ENCODE assay signal across 23 mouse cellular contexts in the genomic region with DNA sequence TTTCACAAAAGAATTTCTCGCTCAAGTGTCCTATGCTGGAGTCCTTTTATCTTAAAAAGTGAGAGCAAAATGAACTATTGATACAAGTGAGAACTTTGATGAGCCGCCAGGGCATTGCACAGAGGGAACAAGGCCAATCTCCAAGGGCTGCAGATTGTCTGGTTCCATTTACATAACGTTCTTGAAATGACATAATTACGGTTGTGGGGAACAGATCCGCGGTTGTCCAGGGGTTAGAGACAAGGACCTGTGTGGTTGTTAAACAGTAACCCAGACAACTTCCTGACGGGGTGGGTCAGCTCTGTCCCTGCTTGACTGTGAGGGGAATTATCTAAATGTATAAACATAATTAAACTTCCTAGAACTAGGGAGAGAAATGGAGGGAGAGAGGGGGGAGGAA.
A peak's percentile ranks its signal among the peaks of the same experiment; 100 is the strongest.
DNase-seq lines count a peak whose midpoint lies in the region; ATAC-seq and TF ChIP-seq lines count a peak whose summit lies in the region.
"Had no signal": no experiment of that assay in that cellular context is flagged by ENCODE, and none has a peak within 500 bp of the region (broad histone marks: within the 10 kb centered on the region; RNA-seq: fewer than 3 reads in every experiment).

No protein-coding gene starts in this region.

- WGBS in lung, postnatal 0 days: 17% methylated on average over 7 of the region's 7 CpGs
- 7% methylated on average over 7 of the region's 7 CpGs for WGBS in large intestine, adult 2 months

- no peaks in the 10 kb centered on the region for H3K36me3 ChIP-seq in lung, postnatal 0 days (ENCODE audit: insufficient read depth, low read length)
- H3K36me3 ChIP-seq: forebrain, embryonic 10.5 days; kidney, embryonic 15.5 days; limb, embryonic 10.5 days; midbrain, embryonic 12.5 days had no signal

- H3K27ac ChIP-seq in lung, postnatal 0 days (ENCODE audit: low read length): no peak overlapping the region
- H3K27ac ChIP-seq: forebrain, embryonic 10.5 days; hindbrain, embryonic 14.5 days; kidney, embryonic 15.5 days; limb, embryonic 10.5 days; midbrain, embryonic 12.5 days had no signal

- TF ChIP-seq CTCF in lung, postnatal 0 days (IDR thresholded peaks at IDR 0.05): no peak

- H3K4me1 ChIP-seq in lung, postnatal 0 days (ENCODE audit: insufficient read depth, low read depth, low read length): no peaks in the 10 kb centered on the region
- H3K4me1 ChIP-seq: forebrain, embryonic 10.5 days; kidney, embryonic 15.5 days; midbrain, embryonic 12.5 days had no signal

- no peak for ATAC-seq in lung, postnatal 0 days
- ATAC-seq: CD4-positive, CD25-positive, alpha-beta regulatory T cell, adult 4 months; inflammation-experienced regulatory T-cells, adult 6 months; liver, postnatal 0 days; Patski had no signal

- H3K9ac ChIP-seq in lung, postnatal 0 days (replicated peaks; ENCODE audit: low read depth): no peak overlapping the region
- H3K9ac ChIP-seq: hindbrain, embryonic 14.5 days; kidney, embryonic 15.5 days; liver, postnatal 0 days; midbrain, embryonic 12.5 days had no signal

- H3K4me3 ChIP-seq in lung, postnatal 0 days (ENCODE audit: low read depth, low read length): no peak overlapping the region
- H3K4me3 ChIP-seq: forebrain, embryonic 10.5 days; kidney, embryonic 15.5 days; limb, embryonic 10.5 days; midbrain, embryonic 12.5 days had no signal

- no peaks in the 10 kb centered on the region for H3K9me3 ChIP-seq in lung, postnatal 0 days (ENCODE audit: low read length)
- H3K9me3 ChIP-seq: kidney, embryonic 15.5 days; limb, embryonic 10.5 days; midbrain, embryonic 12.5 days had no signal

- intact Hi-C loops in heart, postnatal 36 days (cut with DNase I): no loop called here

- no peaks in the 10 kb centered on the region for H3K27me3 ChIP-seq in lung, postnatal 0 days (replicated peaks; ENCODE audit: insufficient read depth, low read length)
- H3K27me3 ChIP-seq: kidney, embryonic 15.5 days; midbrain, embryonic 12.5 days had no signal

- no peak for TF ChIP-seq EP300 in lung, postnatal 0 days (IDR thresholded peaks at IDR 0.05)

- peak; percentile 66 for DNase-seq in heart, adult 11 months
- DNase-seq in heart, postnatal 36 days: no peak
- peak; percentile 5 for DNase-seq in lung, postnatal 0 days (ENCODE audit: low spot score)
- DNase-seq in lung, postnatal 4 days: no peak
- peak; percentile 24 for DNase-seq in brain, adult 2 months (ENCODE audit: low read depth, low spot score)
- DNase-seq in large intestine, adult 2 months (ENCODE audit: low read depth, low spot score): peak; percentile 8
- DNase-seq in adrenal gland, adult 8-10 months: no peak
- no peak for DNase-seq in adrenal gland, postnatal 4 days (ENCODE audit: low spot score in 2 of 2)
- DNase-seq: cerebellum, adult 8-10 months; gastrocnemius, postnatal 36 days; heart, postnatal 4 days; liver; liver, postnatal 0 days; thymus, adult 18-20 months; thymus, postnatal 4 days had no signal

- H3K4me2 ChIP-seq in lung, postnatal 0 days (replicated peaks; ENCODE audit: low read depth, low read length): no peak overlapping the region
- H3K4me2 ChIP-seq: hindbrain, embryonic 14.5 days; kidney, embryonic 15.5 days; midbrain, embryonic 12.5 days had no signal

Comparison
In these comparisons a context has a peak if more than half of its experiments do, and no peak if none do; other contexts are left out.
1. DNase-seq: peak in heart, adult 11 months (single experiment), lung, postnatal 0 days (single experiment), brain, adult 2 months (single experiment) and large intestine, adult 2 months (single experiment); none in heart, postnatal 36 days (0 of 2), lung, postnatal 4 days (0 of 2), adrenal gland, adult 8-10 months (single experiment) and adrenal gland, postnatal 4 days (0 of 2).